Mouse (Mus musculus) CH12.LX (cell line): Measurements from ENCODE around the gene Sorbs2.

Experiments
- CHD1 ChIP-seq: IDR thresholded peaks from 2 replicates; pipeline ENCODE4 v1.6.1; 2012; ENCODE audit warnings: low read depth, low read length, improper control_type of control experiment, inconsistent platforms
- CHD2 ChIP-seq: IDR thresholded peaks from 2 replicates; pipeline ENCODE4 v1.6.1; 2011; ENCODE audit warnings: low read length, improper control_type of control experiment
- CTCF ChIP-seq, 2 experiments: IDR thresholded peaks in 1 of 2; conservative IDR thresholded peaks in 1 of 2; 2 replicates each; pipeline ENCODE4 v1.5.1; 2011 to 2012; ENCODE audit warnings: low read depth in 2 of 2, low read length in 2 of 2, improper control_type of control experiment in 1 of 2, inconsistent platforms in 1 of 2, mild to moderate bottlenecking in 1 of 2, moderate library complexity in 1 of 2
- EP300 ChIP-seq: IDR thresholded peaks from 2 replicates; pipeline ENCODE4 v1.6.1; 2011; ENCODE audit warnings: low read length, improper control_type of control experiment
- ETS1 ChIP-seq: conservative IDR thresholded peaks from 2 replicates; pipeline ENCODE4 v1.6.1; 2012; ENCODE audit warnings: low read depth, mild to moderate bottlenecking, inconsistent platforms, low read length, improper control_type of control experiment, moderate library complexity
- KAT2A ChIP-seq: IDR thresholded peaks from 2 replicates; pipeline ENCODE4 v1.6.1; 2012; ENCODE audit warnings: low read length, improper control_type of control experiment, inconsistent platforms; ENCODE audit not compliant: insufficient replicate concordance
- MAFK ChIP-seq: IDR thresholded peaks from 2 replicates; pipeline ENCODE4 v1.6.1; 2011; ENCODE audit warnings: low read length, improper control_type of control experiment; ENCODE audit not compliant: insufficient replicate concordance
- MEF2A ChIP-seq: IDR thresholded peaks from 2 replicates; pipeline ENCODE4 v1.6.1; 2014; ENCODE audit warnings: low read depth, mild to moderate bottlenecking, inconsistent platforms, low read length, improper control_type of control experiment, borderline replicate concordance
- NRF1 ChIP-seq: IDR thresholded peaks from 2 replicates; pipeline ENCODE4 v1.6.1; 2014; ENCODE audit warnings: low read depth, mild to moderate bottlenecking, inconsistent platforms, low read length, improper control_type of control experiment, moderate library complexity
- POLR2A ChIP-seq: IDR thresholded peaks from 2 replicates; pipeline ENCODE4 v1.6.1; 2011; ENCODE audit warnings: low read depth, mild to moderate bottlenecking, improper control_type of control experiment, low read length
- TCF12 ChIP-seq: IDR thresholded peaks from 2 replicates; pipeline ENCODE4 v1.6.1; 2014; ENCODE audit warnings: low read depth, mild to moderate bottlenecking, inconsistent platforms, low read length, improper control_type of control experiment
- UBTF ChIP-seq: IDR thresholded peaks from 2 replicates; pipeline ENCODE4 v1.6.1; 2012; ENCODE audit warnings: low read depth, mild to moderate bottlenecking, inconsistent platforms, low read length, improper control_type of control experiment, moderate library complexity

- no peak for TF ChIP-seq KAT2A
- TF ChIP-seq TCF12 = no peak
- no peak for TF ChIP-seq POLR2A
- no peak for TF ChIP-seq CTCF (conservative IDR thresholded peaks at IDR 0.05 in 1 of 2, IDR thresholded peaks at IDR 0.05 in 1 of 2; ENCODE audit: low read depth in 2 of 2, low read length in 2 of 2)
- no peak for TF ChIP-seq NRF1
- no peak for TF ChIP-seq ETS1
- TF ChIP-seq CHD2 = no peak
- no peak for TF ChIP-seq MEF2A
- TF ChIP-seq UBTF = no peak
- no peak for TF ChIP-seq EP300
- TF ChIP-seq MAFK = no peak
- TF ChIP-seq CHD1 = no peak
These were observed 207.9 kb downstream of the Sorbs2 start for GRCm38 (mm10) chr8:45715330-45716027.
